Mouse (Mus musculus) cerebellum, adult 11-12 months (tissue): ENCODE measurements around the gene Ccdc22.

Experiments used
- DNase-seq: peaks from one replicate; pipeline ENCODE4 v3.0.0; 2022

The Ccdc22 gene

GRCm38 (mm10) chrX:7604879-7605574 is at the start of gene Ccdc22:
TSS of gene Ccdc22 (minus strand) at chrX:7605517.
- peak; percentile 86 for DNase-seq

- DNase-seq: peak; percentile 70
Measured at GRCm38 (mm10) chrX:7648671-7649304, 43.5 kb upstream of the Ccdc22 start.

- peak; percentile 71 for DNase-seq
Measured at GRCm38 (mm10) chrX:7645349-7645748, 40.0 kb upstream of the Ccdc22 start.

DNA sequence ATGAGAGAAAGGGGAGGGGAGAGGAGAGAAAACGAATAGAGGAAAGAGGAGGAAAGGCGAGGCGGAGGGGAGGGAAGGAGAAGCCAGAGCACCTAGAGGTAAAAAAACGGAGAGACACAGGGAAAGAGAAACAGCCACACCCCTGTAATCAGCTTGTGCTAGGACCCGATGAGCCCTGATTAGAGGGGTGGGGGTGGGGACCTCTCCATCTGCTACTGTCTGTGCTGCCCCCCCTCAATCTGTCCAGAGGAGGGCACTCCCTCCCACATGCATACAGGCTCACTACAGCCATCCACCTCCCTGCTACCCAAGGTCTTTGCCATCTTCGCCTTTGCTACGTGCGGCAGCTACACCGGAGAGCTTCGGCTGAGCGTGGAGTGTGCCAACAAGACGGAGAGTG is 35.5 kb upstream of the Ccdc22 start:
- peak; percentile 47 for DNase-seq

- peak; percentile 57 for DNase-seq
Measured at GRCm38 (mm10) chrX:7639536-7640325, 34.4 kb upstream of the Ccdc22 start.

DNA sequence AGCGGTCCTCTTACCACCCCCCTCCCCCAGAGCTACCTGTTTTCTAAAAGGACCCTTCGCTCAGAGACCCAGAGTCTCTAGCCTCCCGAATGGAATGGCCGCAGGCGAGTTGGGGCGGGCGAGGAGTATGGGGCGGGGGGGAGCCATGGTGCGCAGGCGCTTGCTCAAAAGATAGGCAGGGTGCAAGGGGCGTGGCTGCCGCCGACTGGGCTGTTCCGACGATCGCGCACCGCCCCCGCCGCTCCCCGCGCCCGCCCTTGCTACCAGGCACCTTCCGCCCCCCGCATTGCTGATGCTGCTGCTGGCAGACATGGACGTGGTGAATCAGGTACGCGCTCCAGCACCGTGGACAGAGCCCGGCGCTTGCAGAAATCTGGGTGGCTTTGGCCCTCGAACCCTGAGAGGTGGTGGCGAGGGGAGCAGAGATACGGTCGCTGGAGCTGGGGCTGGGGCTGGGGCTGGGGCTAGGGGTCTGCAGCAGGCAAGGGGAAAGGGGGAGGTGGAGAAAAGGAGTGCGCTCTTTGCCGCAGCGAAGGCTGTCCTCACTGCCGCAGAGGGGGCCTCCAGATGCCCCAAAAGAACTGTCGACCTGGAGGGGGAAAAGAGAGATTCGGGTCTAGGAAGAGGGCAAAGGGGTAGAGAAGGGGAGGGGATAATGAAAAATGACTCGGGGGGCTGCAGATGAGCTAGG is 33.2 kb upstream of the Ccdc22 start, which contains the start of gene Syp:
Gene Syp (plus strand): TSS at position 71 of the 691 bp plus-strand sequence.
- peak; percentile 92 for DNase-seq

- no peak for DNase-seq
Measured at GRCm38 (mm10) chrX:7635101-7635500, 29.8 kb upstream of the Ccdc22 start.

GRCm38 (mm10) chrX:7632560-7632959 is 27.2 kb upstream of the Ccdc22 start:
- no peak for DNase-seq

DNA sequence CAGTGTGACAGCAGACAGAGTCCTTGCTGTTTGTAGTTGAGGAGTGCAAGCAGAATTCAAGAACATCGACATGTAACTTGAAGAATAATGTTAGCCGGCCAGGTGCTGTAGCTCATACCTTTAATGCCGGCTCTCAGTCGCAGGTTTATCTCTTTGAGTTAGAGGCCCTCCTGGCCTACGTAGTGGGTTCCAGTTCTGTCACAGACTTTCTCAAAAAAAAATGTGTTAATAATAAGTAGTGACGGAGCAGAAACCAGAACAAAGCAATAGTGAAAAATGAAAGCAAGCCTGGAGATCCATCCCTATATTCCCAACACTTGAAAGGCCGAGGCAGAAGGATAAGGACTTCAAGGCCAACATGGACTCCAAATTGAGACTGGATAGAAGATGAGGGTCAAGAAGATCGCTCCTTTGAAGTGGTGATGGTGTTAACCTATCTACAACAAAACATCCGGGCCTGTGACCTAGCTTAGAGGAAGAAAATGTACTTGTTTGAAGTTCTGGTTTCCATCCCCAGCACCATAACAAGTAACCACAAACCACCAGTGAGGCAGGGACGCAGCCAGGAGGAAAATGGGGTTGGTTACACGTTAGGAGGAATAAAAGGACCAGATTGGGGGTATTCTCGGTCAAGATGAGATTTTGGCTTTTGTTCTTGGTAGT is 12.7 kb upstream of the Ccdc22 start:
- DNase-seq: no peak

GRCm38 (mm10) chrX:7610536-7611258 is 5.4 kb upstream of the Ccdc22 start:
- peak; percentile 55 for DNase-seq

GRCm38 (mm10) chrX:7610035-7610434 is 4.7 kb upstream of the Ccdc22 start:
- peak; percentile 54 for DNase-seq

- no peak for DNase-seq
Measured at GRCm38 (mm10) chrX:7606783-7607182, 1.5 kb upstream of the Ccdc22 start, which contains the start of gene Cacna1f. TSS of gene Cacna1f (plus strand) at chrX:7607083.

DNA sequence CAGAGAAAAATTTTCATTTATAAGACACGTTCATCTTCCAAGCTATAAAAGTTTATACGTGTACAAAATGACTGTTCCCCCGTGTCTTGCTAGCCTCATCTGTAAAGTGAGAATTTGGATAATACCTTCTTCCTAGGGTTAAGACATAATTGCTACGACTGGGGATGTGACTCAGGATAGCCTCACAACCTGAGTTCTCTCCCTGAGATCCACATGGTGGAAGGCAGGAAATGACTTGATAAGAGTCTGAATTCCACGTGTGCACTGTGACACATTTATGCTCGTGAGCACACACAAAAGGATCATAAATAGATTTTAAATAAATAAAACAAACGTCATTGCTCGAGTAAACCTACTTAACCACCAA is 241 bp upstream of the Ccdc22 start:
- DNase-seq: no peak

- DNase-seq: no peak
Measured at GRCm38 (mm10) chrX:7604004-7604403, 1.3 kb downstream of the Ccdc22 start.

GRCm38 (mm10) chrX:7595371-7595770 is 9.9 kb downstream of the Ccdc22 start:
- no peak for DNase-seq

DNA sequence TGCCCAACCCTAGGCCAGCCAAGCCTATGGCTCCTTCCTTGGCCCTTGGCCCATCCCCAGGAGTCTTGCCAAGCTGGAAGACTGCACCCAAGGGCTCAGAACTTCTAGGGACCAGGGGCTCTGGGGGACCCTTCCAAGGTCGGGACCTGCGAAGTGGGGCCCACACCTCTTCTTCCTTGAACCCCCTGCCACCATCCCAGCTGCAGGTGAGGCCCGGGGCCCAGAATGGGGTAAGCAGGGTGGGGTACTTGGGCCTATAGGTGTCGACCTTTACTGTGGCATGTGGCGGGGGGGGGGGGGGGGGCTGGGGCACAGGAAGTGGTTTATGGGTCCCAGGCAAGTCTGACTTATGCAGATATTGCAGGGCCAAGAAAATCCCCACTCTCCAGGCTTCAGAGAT is 19.0 kb downstream of the Ccdc22 start:
- no peak for DNase-seq

GRCm38 (mm10) chrX:7583881-7584280 is 21.4 kb downstream of the Ccdc22 start:
- no peak for DNase-seq

- DNase-seq: no peak
Measured at GRCm38 (mm10) chrX:7581151-7581550, 24.2 kb downstream of the Ccdc22 start.

DNA sequence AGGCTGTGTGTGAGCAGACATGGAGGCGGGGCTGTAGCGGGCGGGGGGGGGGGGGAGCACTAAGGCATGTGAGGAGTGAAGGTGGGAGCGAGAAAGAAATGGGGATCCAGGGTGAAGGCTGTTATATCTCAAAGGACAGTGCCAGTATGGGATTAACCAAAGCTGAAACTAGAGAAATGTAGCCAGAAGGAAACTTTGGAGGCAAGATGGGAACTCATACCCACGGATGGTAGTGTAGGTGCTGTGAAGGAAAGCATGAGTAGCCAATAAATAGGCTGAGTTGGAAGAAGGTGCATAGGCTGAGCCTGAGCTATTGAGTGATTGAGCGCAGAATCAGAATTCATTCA is 30.5 kb downstream of the Ccdc22 start:
- no peak for DNase-seq

DNA sequence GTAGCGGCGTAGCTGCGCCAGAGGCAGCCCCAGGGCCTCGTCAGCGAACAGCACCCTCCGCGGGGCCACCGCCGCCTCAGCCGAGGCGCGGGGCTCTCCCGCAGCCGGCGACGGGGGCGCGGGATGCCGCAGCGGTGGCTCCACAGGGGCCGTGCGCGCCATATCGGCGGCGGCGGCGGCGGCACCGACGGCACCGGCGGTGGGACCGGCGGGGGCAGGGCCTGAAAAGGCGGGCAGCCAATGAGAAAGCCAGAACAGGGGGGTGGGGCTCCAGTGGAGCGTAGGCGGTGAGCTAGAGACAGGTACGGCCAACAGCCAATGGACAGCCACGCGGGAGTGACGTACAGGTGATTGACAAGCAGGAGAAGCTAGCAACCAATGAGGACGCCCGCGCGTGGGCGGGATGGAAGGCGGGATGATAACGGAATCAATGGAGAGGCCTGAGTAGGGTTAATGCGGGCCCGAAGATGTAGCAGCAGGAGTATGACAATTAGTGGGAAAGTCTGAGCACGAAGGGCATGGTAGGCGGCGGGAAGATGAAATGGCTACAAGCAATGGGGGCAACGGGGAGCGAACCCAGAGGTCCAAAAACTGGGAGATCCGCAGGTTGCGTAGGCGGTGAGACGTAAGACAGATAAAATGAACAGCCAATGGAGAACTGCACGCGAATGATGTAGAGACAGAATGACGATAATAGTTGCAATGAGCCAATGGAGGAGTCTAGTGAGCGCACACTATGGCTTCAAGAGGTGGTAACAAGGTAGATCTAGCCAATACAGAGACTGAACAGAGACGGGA is 31.0 kb downstream of the Ccdc22 start, which contains the start of gene Ppp1r3f:
Gene Ppp1r3f (minus strand): TSS at position 197 of the 798 bp plus-strand sequence.
- DNase-seq: peak; percentile 97
